Mouse (Mus musculus) MN1 (cell line): ENCODE measurements around the gene Plxnd1.
A peak's percentile ranks its signal among the peaks of the same experiment; 100 is the strongest.

ENCODE experiments used
- DNase-seq: peaks from one replicate; pipeline ENCODE4 v3.0.0-alpha.2; 2016; ENCODE audit warnings: low spot score

Gene Plxnd1

GRCm38 (mm10) chr6:115982889-115983288, 11.9 kb downstream of the Plxnd1 start:
- no peak for DNase-seq

- no peak for DNase-seq
Observed at GRCm38 (mm10) chr6:115978596-115978995, 16.2 kb downstream of the Plxnd1 start.

GRCm38 (mm10) chr6:115977810-115978209, 17.0 kb downstream of the Plxnd1 start:
- DNase-seq, result peak; percentile 52

GRCm38 (mm10) chr6:115975606-115976005, 19.2 kb downstream of the Plxnd1 start:
- no peak for DNase-seq

- peak; percentile 92 for DNase-seq
Observed at GRCm38 (mm10) chr6:115973881-115974662, 20.7 kb downstream of the Plxnd1 start.

- DNase-seq, result no peak
Observed at GRCm38 (mm10) chr6:115973139-115973875, 21.5 kb downstream of the Plxnd1 start.

- no peak for DNase-seq
Observed at GRCm38 (mm10) chr6:115972083-115972764, 22.6 kb downstream of the Plxnd1 start.

GRCm38 (mm10) chr6:115971273-115972060, 23.3 kb downstream of the Plxnd1 start:
- no peak for DNase-seq

- DNase-seq, result no peak
Observed at GRCm38 (mm10) chr6:115969952-115970351, 24.9 kb downstream of the Plxnd1 start.

GRCm38 (mm10) chr6:115969103-115969502, 25.7 kb downstream of the Plxnd1 start:
- no peak for DNase-seq

- DNase-seq, result peak; percentile 53
Observed at GRCm38 (mm10) chr6:115968700-115969099, 26.1 kb downstream of the Plxnd1 start.

- peak; percentile 70 for DNase-seq
Observed at GRCm38 (mm10) chr6:115968086-115968485, 26.7 kb downstream of the Plxnd1 start.

GRCm38 (mm10) chr6:115967291-115967880, 27.4 kb downstream of the Plxnd1 start:
- no peak for DNase-seq

GRCm38 (mm10) chr6:115966227-115966966, 28.4 kb downstream of the Plxnd1 start:
- no peak for DNase-seq

- DNase-seq, result no peak
Observed at GRCm38 (mm10) chr6:115963656-115964055, 31.1 kb downstream of the Plxnd1 start.

GRCm38 (mm10) chr6:115962439-115963085, 32.2 kb downstream of the Plxnd1 start:
- no peak for DNase-seq

- DNase-seq, result peak; percentile 54
Observed at GRCm38 (mm10) chr6:115961743-115962142, 33.1 kb downstream of the Plxnd1 start.

- no peak for DNase-seq
Observed at GRCm38 (mm10) chr6:115960322-115960721, 34.5 kb downstream of the Plxnd1 start.

- DNase-seq, result peak; percentile 53
Observed at GRCm38 (mm10) chr6:115959151-115959691, 35.6 kb downstream of the Plxnd1 start.

GRCm38 (mm10) chr6:115958445-115958844, 36.4 kb downstream of the Plxnd1 start:
- DNase-seq, result no peak
